Mouse (Mus musculus) CD4-positive naive resting alpha-beta T cell, adult 76 days (primary cell): ENCODE results near the gene Cd53. TPM values are rescaled to one million over a fixed set of nuclear protein-coding genes. Genes with fewer than 3 reads are reported as not detected.

Source experiments
- total RNA-seq: library from RNA; stranded (reverse); gene quantifications from one replicate; pipeline ENCODE4 v1.2.4, GENCODE M21; 2023

Cd53 gene
- 783 TPM for total RNA-seq

GRCm38 (mm10) chr3:106789930-106790329 is at the start of gene Cd53:
Cd53 (minus strand) TSS chr3:106790149.

DNA sequence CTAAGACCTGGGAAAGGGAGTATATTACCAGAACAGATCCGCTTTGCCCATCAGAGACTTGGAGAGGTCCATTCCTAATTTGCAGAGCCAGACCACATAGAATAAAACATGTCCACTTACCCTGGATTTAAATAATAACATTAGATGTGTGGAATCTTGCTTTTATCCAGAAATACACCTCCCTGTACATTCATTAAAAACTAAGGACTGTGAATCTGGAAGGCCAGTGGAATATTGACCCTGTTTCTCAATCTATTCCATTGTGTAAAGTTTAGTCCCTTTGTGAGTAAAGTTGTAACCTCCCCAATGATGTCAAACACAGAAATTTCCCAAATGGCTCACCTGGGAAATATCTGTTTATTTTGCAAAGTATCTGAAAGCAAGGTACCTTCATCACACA is 36.2 kb upstream of the Cd53 start, which contains the start of gene Olfr266:
Gene Olfr266 (minus strand): TSS at position 101 of the 400 bp plus-strand sequence.

Other genes starting within 250 kb of the Cd53 start
- gene Dram2, start 242.4 kb downstream of the Cd53 start, total RNA-seq: 27.0 TPM
- gene Cept1, start 242.3 kb downstream of the Cd53 start, total RNA-seq: 43.4 TPM
- 53.2 TPM for gene Lrif1, start 105.2 kb downstream of the Cd53 start, total RNA-seq
- not detected for gene Olfr266, start 36.1 kb upstream of the Cd53 start, total RNA-seq
- gene Kcna3, start 246.0 kb upstream of the Cd53 start, total RNA-seq: 34.1 TPM